Mouse (Mus musculus): ENCODE results near the gene Sfxn1.
A peak's percentile ranks its signal among the peaks of the same experiment; 100 is the strongest.

Sfxn1 gene

DNA sequence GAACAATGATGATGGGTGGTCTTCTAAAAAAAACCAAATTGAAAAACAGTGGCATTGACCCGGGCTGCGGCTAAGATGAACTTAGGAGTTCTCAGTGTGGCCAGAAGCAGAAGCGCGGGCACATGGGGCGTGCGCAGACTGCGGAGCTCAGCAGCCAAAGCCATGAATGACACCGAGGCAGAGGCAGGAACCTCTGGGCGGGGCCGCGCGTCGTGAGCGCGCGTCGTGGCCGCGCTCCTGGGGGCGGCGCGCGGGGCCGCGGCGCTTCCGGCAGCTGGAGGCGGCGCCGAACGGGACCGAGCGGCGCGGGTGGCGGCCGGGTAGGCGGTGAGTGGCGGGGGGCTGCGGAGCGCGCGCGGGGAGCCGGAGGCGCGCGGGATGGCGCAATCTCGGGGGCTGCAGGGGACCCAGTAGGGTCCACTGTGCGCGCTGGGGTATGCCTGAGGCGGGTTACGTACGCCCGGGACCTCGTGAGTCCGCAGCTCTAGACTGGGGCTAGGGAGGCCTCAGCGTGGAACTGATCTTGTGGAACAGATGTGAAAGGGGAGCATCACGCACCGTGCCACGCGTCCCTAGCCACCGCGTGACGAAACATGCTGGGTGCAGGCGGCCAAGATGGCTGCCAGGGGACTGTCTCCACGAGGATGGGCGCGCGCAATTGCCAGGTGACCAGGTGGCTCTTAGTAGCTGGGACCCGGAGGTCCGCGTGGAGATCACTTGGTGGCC is at the start of gene Sfxn1:
Sfxn1 (plus strand) TSS at position 264 of the 726 bp plus-strand sequence.
- peak; percentile 91 for DNase-seq (ENCODE audit: low read depth)

DNA sequence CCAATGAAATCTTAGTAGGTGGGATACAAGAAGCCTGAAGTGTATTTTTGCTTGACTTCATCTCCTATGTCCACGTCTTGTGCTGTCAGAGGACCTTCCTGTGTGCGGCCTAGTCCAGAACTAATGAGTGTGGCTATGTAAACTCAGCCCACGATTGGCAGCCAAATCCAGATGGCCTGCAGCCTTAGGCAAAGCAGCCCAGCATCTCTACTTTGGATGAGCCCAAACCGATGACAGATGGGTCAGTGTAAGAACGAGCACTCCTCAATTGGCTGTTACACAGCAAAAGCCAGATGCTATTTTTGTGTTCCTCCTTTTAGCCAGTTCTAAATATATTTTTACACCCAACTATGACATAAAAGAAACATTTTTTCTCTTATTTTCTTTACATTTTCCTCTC is 48.4 kb upstream of the Sfxn1 start:
- DNase-seq (ENCODE audit: low read depth) = no peak

DNA sequence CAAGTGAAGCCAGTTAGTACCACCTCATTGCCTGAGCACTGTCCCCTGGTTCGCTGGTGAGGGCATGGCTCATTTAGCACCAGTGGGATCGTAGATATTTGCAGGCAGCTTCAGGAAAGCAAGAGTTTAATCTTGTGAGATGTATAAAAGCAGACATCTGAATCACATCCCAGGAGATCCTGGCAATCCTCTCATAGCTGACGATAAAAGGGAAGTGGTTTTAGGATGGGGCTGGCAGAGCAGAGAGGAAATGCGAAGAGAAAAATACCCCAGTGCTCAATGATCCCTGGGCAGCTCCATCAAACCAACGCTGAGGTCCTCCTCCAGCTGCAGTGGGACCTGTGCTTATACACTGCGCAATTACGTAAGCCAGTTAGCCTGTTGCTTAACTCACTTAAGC is 44.6 kb upstream of the Sfxn1 start:
- DNase-seq (ENCODE audit: low read depth) = no peak

GRCm38 (mm10) chr13:54033653-54034052 is 38.0 kb upstream of the Sfxn1 start:
- DNase-seq (ENCODE audit: low read depth) = no peak

- DNase-seq (ENCODE audit: low read depth) = peak; percentile 13
Observed at GRCm38 (mm10) chr13:54035541-54035940, 36.1 kb upstream of the Sfxn1 start.

- no peak for DNase-seq (ENCODE audit: low read depth)
Observed at GRCm38 (mm10) chr13:54037936-54038335, 33.7 kb upstream of the Sfxn1 start.

GRCm38 (mm10) chr13:54040256-54040655 is 31.4 kb upstream of the Sfxn1 start:
- DNase-seq (ENCODE audit: low read depth) = no peak

GRCm38 (mm10) chr13:54048679-54049352 is 22.9 kb upstream of the Sfxn1 start:
- no peak for DNase-seq (ENCODE audit: low read depth)

- no peak for DNase-seq (ENCODE audit: low read depth)
Observed at GRCm38 (mm10) chr13:54051641-54052040, 20.0 kb upstream of the Sfxn1 start.

DNA sequence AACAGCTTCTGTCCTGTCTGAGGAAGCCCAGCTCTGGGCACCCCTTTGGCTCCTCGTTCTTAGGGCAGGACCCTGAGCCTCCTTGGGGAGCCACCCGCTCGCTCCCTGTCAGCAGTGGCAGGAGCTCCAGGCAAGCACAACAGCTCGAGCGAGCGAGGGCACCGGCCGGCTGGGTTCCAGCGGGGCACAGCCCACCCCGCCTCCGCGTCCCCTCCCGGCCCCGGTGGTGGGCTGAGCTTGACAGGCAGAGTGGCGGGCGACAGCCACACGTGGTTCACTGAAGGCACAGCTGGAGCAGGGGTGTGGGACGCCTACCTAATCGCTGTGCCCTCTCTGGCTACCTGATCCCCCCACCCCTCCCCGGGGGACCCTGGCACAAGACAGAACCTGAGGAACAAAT is 16.7 kb upstream of the Sfxn1 start:
- DNase-seq (ENCODE audit: low read depth) = no peak

DNA sequence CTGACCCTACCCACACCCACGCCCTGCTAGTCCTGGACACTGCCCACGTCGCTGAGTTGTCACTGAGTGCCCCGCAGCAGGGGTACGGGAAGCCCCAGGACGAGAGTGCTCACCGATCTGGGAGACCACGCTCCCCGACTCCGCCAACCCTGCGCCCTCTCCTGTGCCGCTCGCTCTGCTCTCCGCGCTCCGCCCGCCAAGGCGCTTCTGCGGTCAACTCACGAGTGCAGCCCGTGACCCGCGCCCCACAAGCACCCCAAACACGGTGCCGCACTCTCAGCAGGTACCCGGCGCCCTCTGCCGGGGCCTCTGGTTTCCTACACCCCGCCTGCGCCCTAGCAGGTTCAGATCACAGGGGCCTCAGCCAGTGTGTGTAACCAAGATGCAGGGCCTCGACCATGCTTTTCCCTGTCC is 16.2 kb upstream of the Sfxn1 start, which contains the start of gene Drd1:
Drd1 (minus strand) TSS at position 258 of the 414 bp plus-strand sequence.
- peak; percentile 48 for DNase-seq (ENCODE audit: low read depth)

DNA sequence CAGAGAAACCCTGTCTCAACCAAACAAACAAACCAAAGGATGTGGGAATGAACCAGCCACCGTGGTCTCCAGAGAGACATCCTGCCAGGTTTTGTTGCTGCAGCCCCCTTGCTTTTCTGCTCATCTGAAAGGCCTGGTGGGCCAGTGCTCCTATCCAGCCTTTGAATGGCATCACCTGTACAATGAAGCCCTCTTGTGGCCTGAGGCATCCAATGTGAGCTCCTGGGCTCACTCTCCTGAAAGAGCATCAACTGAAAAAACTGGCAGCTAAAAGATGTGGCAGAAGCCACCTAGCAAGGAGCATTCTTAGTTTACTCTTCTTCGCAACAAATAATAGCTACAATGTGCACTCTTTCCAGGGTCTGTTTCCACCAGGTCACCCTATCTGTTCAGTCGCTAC is 9.6 kb upstream of the Sfxn1 start:
- no peak for DNase-seq (ENCODE audit: low read depth)

DNA sequence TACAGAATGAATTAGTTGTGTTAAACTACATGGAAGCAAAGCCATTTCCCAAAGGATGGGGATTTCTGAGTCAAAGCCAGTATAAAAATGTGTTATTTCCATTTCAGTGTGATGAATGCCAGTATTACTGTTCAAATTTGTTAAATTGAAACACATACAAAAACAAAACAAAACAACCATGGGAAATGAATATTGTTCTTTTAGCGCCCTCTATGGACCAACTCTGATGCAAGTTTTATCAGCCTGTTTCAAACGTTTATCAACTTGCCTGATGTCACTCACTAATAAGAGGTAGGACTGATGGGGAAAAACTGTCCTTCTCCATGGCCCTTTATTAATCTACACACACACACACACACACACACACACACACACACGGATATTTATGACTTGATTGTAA is 8.4 kb upstream of the Sfxn1 start:
- DNase-seq (ENCODE audit: low read depth) = peak; percentile 55

- DNase-seq (ENCODE audit: low read depth) = no peak
Observed at GRCm38 (mm10) chr13:54066081-54066746, 5.5 kb upstream of the Sfxn1 start.

DNA sequence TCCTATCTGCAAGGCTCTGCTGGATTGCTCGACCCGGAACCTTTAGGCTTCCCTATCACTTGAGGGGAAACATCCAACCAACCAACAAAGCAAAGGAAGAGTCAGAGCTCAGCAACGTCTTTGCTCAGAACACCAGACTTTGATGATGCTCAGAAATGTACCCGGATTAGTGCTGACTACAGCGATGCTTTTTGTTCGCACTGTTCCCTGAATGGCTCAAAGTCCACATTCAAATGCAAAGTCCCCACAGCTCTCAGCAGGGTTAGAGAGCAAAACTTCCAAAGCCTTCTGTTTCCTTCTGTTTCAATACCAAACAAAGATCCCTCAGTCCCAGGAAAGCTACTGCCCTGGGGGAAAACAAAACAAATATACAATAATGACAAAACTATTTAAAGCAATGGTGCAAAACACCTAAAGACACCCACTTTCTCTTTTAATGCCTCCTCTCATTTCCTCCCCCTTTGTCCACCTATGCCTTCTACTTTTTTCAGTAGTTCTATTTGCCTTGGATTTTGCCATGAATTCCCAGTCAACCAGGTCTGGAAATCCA is 4.0 kb upstream of the Sfxn1 start:
- no peak for DNase-seq (ENCODE audit: low read depth)

GRCm38 (mm10) chr13:54071011-54071410 is 658 bp upstream of the Sfxn1 start:
- DNase-seq (ENCODE audit: low read depth) = no peak

GRCm38 (mm10) chr13:54072526-54073057 is 923 bp downstream of the Sfxn1 start:
- no peak for DNase-seq (ENCODE audit: low read depth)

GRCm38 (mm10) chr13:54073066-54073465 is 1.4 kb downstream of the Sfxn1 start:
- peak; percentile 17 for DNase-seq (ENCODE audit: low read depth)

- peak; percentile 47 for DNase-seq (ENCODE audit: low read depth)
Observed at GRCm38 (mm10) chr13:54073491-54073890, 1.8 kb downstream of the Sfxn1 start.

GRCm38 (mm10) chr13:54075416-54075815 is 3.7 kb downstream of the Sfxn1 start:
- no peak for DNase-seq (ENCODE audit: low read depth)

DNA sequence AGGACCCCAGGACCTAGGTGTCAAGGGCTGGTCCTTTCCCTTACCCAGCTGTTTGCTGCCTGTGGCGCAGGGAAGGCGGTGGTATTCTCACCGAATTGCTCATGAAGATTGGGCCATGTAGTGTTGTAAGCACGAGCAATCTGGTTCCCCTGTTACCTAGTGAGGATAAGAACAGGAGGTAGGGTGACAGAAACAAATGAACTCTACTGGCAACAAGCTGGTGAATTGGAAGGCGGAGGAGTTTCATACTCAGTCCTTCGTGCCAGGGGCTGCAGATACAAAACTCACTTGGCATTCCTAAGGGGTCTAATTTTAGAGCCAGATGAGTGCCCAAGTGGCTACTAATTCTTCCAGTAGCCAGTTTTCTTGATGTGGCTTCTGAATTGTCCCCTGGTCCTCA is 4.4 kb downstream of the Sfxn1 start:
- no peak for DNase-seq (ENCODE audit: low read depth)

- no peak for DNase-seq (ENCODE audit: low read depth)
Observed at GRCm38 (mm10) chr13:54076762-54077460, 5.2 kb downstream of the Sfxn1 start.

Data from naive thymus-derived CD4-positive, alpha-beta T cell, adult 2 months (primary cell).